Mouse (Mus musculus) adrenal gland, postnatal 10 days (tissue): ENCODE data around the gene Eif4e3. TPM values are rescaled to one million over a fixed set of nuclear protein-coding genes. Genes with fewer than 3 reads are reported as not detected.

Experiments
- total RNA-seq, 2 experiments: library from RNA; stranded (reverse); gene quantifications; 2 replicates each; pipeline ENCODE4 v1.2.3; 2021

Eif4e3 gene
- total RNA-seq, 2 experiments from 2014 or later, result 26.0 to 27.0 TPM

Other genes starting within 250 kb of the Eif4e3 start
- gene Foxp1, start 144.1 kb downstream of the Eif4e3 start, total RNA-seq, result 10 to 100 TPM; 44.7 to 51.6 TPM
- 1 to 10 TPM; 2.4 to 6.6 TPM for gene Gm20696, start within 50 bp of the Eif4e3 start, total RNA-seq
- gene Gpr27, start 25.9 kb upstream of the Eif4e3 start, total RNA-seq, result 1 to 10 TPM; 3.7 to 4.6 TPM
- not detected for gene Prok2, start 59.6 kb upstream of the Eif4e3 start, total RNA-seq